Mouse (Mus musculus) adrenal gland, postnatal 14 days (tissue): ENCODE data around the gene Lce1i. TPM values are rescaled to one million over a fixed set of nuclear protein-coding genes. Genes with fewer than 3 reads are reported as not detected.
"Not testable (repeated sequence)": the region's sequence is repeated elsewhere in the genome, so short reads cannot be mapped to it uniquely, and the experiment has no call there.

Experiments used
- DNase-seq: peaks from one replicate; pipeline ENCODE4 v3.0.0; 2021; ENCODE audit warnings: mixed read lengths
- long read RNA-seq, 2 experiments: library from polyadenylated mRNA; stranded (forward); transcript quantifications; one replicate each; pipeline ENCODE4 v2.0.0; 2021
- total RNA-seq: library from RNA; stranded (reverse); gene quantifications from 2 replicates; pipeline ENCODE4 v1.2.3, GENCODE M21; 2021

Gene Lce1i
- not detected in 2 replicates for total RNA-seq
- long read RNA-seq, experiment 1: 0 reads
- long read RNA-seq, experiment 2: 0 reads

GRCm38 (mm10) chr3:92778799-92779198, at the start of gene Lce1i:
Lce1i (minus strand) TSS chr3:92778899.
- DNase-seq: no peak

DNA sequence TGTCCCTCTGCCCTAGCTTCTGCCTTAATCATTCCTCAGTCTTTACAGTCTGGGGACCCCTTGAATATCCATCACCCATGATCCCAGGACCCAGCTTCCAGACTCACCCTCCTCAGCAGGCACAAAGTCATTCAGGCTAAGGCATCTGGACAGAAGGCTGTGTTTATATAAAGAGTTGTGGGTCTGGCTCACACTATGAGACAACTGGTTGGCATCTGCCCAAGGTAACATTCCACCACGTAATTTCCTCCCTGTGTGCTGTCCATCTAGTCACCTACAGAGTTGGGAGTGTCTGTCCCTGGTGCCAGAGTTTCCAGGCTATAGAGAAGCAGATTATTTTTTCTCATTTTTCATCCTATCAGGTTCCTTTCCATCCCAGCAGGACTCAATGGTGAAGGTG, 48.4 kb upstream of the Lce1i start, which contains the start of gene Kprp:
Gene Kprp, minus strand, starts transcription at position 140 of the 400 bp plus-strand sequence.
- no peak for DNase-seq

GRCm38 (mm10) chr3:92825808-92826207, 47.1 kb upstream of the Lce1i start:
- DNase-seq: no peak

DNA sequence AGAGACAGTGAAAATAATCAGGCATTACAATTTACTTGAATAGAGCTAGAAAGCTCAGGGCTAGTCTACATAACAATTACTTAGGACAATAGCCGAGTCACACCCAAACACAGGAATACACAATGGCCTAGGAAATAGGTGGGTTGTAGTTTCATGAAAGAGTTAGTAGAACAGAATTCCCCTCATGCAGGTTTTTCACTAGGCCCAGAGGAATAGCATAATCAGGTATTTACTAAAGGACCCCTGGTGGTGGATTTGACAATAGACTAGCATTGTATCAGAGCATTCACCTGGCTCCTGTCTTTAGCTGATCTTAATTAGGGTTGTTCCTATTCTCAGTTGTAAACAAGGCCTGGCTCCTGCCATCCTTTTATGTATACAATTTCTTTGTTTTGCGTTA, 37.3 kb upstream of the Lce1i start:
- not testable (repeated sequence) for DNase-seq

DNA sequence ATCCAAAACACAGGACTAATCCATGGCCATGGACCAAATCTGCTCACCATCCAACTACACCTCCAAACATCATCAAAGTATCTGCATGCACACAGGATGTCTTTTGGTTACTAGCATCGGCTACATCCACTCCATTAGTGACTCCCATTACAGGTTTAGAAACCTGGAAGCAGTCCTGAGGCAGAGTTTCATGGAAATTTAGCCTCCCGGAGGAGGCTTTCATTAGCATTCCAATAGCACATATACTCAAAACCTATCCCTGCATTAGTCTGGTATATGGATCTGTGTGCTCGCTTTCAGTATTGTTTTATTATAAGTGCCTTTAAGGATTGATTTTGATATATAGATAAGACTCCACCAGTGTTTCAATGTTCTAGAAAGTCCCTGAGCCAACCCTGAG, 36.9 kb upstream of the Lce1i start:
- DNase-seq: no peak

GRCm38 (mm10) chr3:92807791-92808190, 29.1 kb upstream of the Lce1i start, which contains the start of gene Lce1k:
Lce1k (minus strand) TSS chr3:92807891.
- no peak for DNase-seq

- no peak for DNase-seq
These were observed 11.7 kb upstream of the Lce1i start, which contains the start of gene Lce1j for GRCm38 (mm10) chr3:92790414-92790813. Lce1j (minus strand) TSS chr3:92790514.

DNA sequence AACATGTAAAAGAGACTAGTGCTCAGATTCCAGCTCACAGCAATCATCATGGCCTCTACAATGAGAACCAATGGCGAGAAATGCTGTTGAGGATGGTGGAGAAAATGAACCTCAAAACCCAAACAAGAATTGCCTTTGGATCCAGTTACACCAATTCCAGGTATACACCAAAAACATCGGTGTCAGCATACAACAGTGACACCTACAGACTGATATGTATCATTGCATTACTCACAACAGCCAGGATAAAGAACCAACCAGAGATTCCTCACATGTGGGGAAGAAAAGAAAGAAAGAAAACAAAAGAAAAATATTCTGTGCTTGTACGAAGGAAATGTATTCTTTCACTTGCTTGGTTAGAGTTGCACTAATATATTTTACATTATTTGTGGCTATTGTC, 7.1 kb downstream of the Lce1i start:
- no peak for DNase-seq

DNA sequence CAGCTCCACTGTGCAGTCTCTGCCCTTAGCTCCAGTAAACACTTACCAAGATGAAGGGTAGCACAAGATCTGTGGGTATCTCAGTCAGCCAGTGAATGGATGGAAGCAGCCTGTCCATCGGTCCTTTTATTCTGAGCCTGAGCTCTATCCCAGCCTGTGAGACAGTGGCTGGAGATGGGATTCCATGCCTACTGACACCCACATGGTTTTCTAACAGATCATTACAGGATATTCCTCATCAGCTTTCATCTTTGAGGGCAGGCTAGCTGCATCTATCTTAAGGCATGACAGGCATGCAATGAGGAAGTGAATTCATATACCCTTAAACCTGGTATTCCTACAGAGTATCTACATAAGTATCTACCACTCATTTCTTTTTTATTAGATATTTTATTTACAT, 13.7 kb downstream of the Lce1i start, which contains the start of gene Lce1h:
Gene Lce1h, minus strand, starts transcription at position 101 of the 400 bp plus-strand sequence.
- no peak for DNase-seq

- no peak for DNase-seq
These were observed 25.5 kb downstream of the Lce1i start for GRCm38 (mm10) chr3:92753197-92753596.

DNA sequence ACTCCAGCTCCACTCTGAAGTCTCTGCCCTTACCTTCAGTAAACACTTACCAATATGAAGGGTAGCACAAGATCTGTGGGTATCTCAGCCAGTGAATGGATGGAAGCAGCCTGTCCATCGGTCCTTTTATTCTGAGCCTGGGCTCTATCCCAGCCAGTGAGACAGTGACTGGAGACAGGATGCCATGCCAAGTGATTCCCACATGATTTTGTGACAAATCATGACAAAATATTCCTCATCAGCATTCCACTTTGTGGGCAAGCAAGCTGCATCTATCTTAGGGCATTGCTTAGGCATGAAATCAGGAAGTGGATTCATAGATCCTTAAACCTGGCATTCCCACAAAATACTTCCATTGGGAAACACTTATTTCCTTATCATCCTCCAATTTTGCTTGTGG, 26.5 kb downstream of the Lce1i start, which contains the start of gene Lce1g:
Gene Lce1g, minus strand, starts transcription at position 101 of the 400 bp plus-strand sequence.
- DNase-seq: no peak

GRCm38 (mm10) chr3:92738996-92739395, 39.7 kb downstream of the Lce1i start, which contains the start of gene Gm38119:
Gm38119 (minus strand) TSS chr3:92739096.
- no peak for DNase-seq

Other genes with a start within 250 kb of the Lce1i start
- not detected in 2 replicates for gene 2310046K23Rik, start 244.4 kb downstream of the Lce1i start, total RNA-seq
- gene Ivl, start 205.2 kb downstream of the Lce1i start, total RNA-seq: not detected in 2 replicates
- not detected in 2 replicates for gene Smcp, start 189.9 kb downstream of the Lce1i start, total RNA-seq
- not detected in 2 replicates for gene 2210017I01Rik, start 171.4 kb downstream of the Lce1i start, total RNA-seq
- gene Lce6a, start 157.2 kb downstream of the Lce1i start, total RNA-seq: not detected in 2 replicates
- gene Lce1a1, start 130.6 kb downstream of the Lce1i start, total RNA-seq: not detected in 2 replicates
- gene Lce1b, start 122.0 kb downstream of the Lce1i start, total RNA-seq: not detected in 2 replicates
- gene Lce1a2, start 108.6 kb downstream of the Lce1i start, total RNA-seq: not detected in 2 replicates
- not detected in 2 replicates for gene Lce1c, start 99.7 kb downstream of the Lce1i start, total RNA-seq
- gene Lce1d, start 91.7 kb downstream of the Lce1i start, total RNA-seq: not detected in 2 replicates
- not detected in 2 replicates for gene Lce1e, start 69.8 kb downstream of the Lce1i start, total RNA-seq
- gene Lce1f, start 58.5 kb downstream of the Lce1i start, total RNA-seq: not detected in 2 replicates
- gene Gm38119, start 39.8 kb downstream of the Lce1i start, total RNA-seq: not detected in 2 replicates
- not detected in 2 replicates for gene Lce1g, start 26.6 kb downstream of the Lce1i start, total RNA-seq
- not detected in 2 replicates for gene Lce1h, start 13.8 kb downstream of the Lce1i start, total RNA-seq
- not detected in 2 replicates for gene Lce1j, start 11.6 kb upstream of the Lce1i start, total RNA-seq
- gene Lce1k, start 29.0 kb upstream of the Lce1i start, total RNA-seq: not detected in 2 replicates
- gene Kprp, start 48.3 kb upstream of the Lce1i start, total RNA-seq: not detected in 2 replicates
- gene Lce1l, start 72.4 kb upstream of the Lce1i start, total RNA-seq: not detected in 2 replicates
- not detected in 2 replicates for gene 2310050C09Rik, start 91.3 kb upstream of the Lce1i start, total RNA-seq
- gene Lce3a, start 147.3 kb upstream of the Lce1i start, total RNA-seq: not detected in 2 replicates
- gene Lce3b, start 154.1 kb upstream of the Lce1i start, total RNA-seq: not detected in 2 replicates
- not detected in 2 replicates for gene Lce3c, start 165.6 kb upstream of the Lce1i start, total RNA-seq
- not detected in 2 replicates for gene Lce3d, start 178.5 kb upstream of the Lce1i start, total RNA-seq
- gene Lce3e, start 188.2 kb upstream of the Lce1i start, total RNA-seq: not detected in 2 replicates
- not detected in 2 replicates for gene Lce3f, start 213.3 kb upstream of the Lce1i start, total RNA-seq
- not detected in 2 replicates for gene Crct1, start 236.8 kb upstream of the Lce1i start, total RNA-seq
- gene Lce1m, start 240.2 kb upstream of the Lce1i start, total RNA-seq: not detected in 2 replicates